Mouse (Mus musculus): Measurements from ENCODE around the gene Sh3d19.

Gene Sh3d19

GRCm38 (mm10) chr3:85970742-85971598 is at the start of gene Sh3d19:
TSS of gene Sh3d19 (plus strand) at chr3:85971109.
- peak; percentile 93 for ATAC-seq (ENCODE audit: insufficient number of reproducible peaks, low FRiP score, low TSS enrichment)

- no peak for ATAC-seq (ENCODE audit: insufficient number of reproducible peaks, low FRiP score, low TSS enrichment)
Measured at GRCm38 (mm10) chr3:85922331-85922730, 48.6 kb upstream of the Sh3d19 start.

- no peak for ATAC-seq (ENCODE audit: insufficient number of reproducible peaks, low FRiP score, low TSS enrichment)
Measured at GRCm38 (mm10) chr3:85923343-85923742, 47.6 kb upstream of the Sh3d19 start.

GRCm38 (mm10) chr3:85923954-85924945 is 46.7 kb upstream of the Sh3d19 start:
- ATAC-seq (ENCODE audit: insufficient number of reproducible peaks, low FRiP score, low TSS enrichment), result peak; percentile 81

GRCm38 (mm10) chr3:85927296-85927695 is 43.6 kb upstream of the Sh3d19 start:
- no peak for ATAC-seq (ENCODE audit: insufficient number of reproducible peaks, low FRiP score, low TSS enrichment)

- ATAC-seq (ENCODE audit: insufficient number of reproducible peaks, low FRiP score, low TSS enrichment), result no peak
Measured at GRCm38 (mm10) chr3:85928140-85928611, 42.7 kb upstream of the Sh3d19 start.

GRCm38 (mm10) chr3:85929711-85930110 is 41.2 kb upstream of the Sh3d19 start:
- no peak for ATAC-seq (ENCODE audit: insufficient number of reproducible peaks, low FRiP score, low TSS enrichment)

GRCm38 (mm10) chr3:85930671-85931255 is 40.1 kb upstream of the Sh3d19 start:
- no peak for ATAC-seq (ENCODE audit: insufficient number of reproducible peaks, low FRiP score, low TSS enrichment)

GRCm38 (mm10) chr3:85931859-85932258 is 39.0 kb upstream of the Sh3d19 start:
- no peak for ATAC-seq (ENCODE audit: insufficient number of reproducible peaks, low FRiP score, low TSS enrichment)

GRCm38 (mm10) chr3:85933586-85933985 is 37.3 kb upstream of the Sh3d19 start:
- ATAC-seq (ENCODE audit: insufficient number of reproducible peaks, low FRiP score, low TSS enrichment), result no peak

- ATAC-seq (ENCODE audit: insufficient number of reproducible peaks, low FRiP score, low TSS enrichment), result no peak
Measured at GRCm38 (mm10) chr3:85950914-85951313, 20.0 kb upstream of the Sh3d19 start.

- ATAC-seq (ENCODE audit: insufficient number of reproducible peaks, low FRiP score, low TSS enrichment), result no peak
Measured at GRCm38 (mm10) chr3:85952696-85953283, 18.1 kb upstream of the Sh3d19 start.

GRCm38 (mm10) chr3:85955269-85955668 is 15.6 kb upstream of the Sh3d19 start:
- ATAC-seq (ENCODE audit: insufficient number of reproducible peaks, low FRiP score, low TSS enrichment), result no peak

GRCm38 (mm10) chr3:85955704-85956103 is 15.2 kb upstream of the Sh3d19 start:
- no peak for ATAC-seq (ENCODE audit: insufficient number of reproducible peaks, low FRiP score, low TSS enrichment)

GRCm38 (mm10) chr3:85959669-85960068 is 11.2 kb upstream of the Sh3d19 start:
- ATAC-seq (ENCODE audit: insufficient number of reproducible peaks, low FRiP score, low TSS enrichment), result no peak

GRCm38 (mm10) chr3:85961134-85961533 is 9.8 kb upstream of the Sh3d19 start:
- ATAC-seq (ENCODE audit: insufficient number of reproducible peaks, low FRiP score, low TSS enrichment), result no peak

GRCm38 (mm10) chr3:85965479-85965878 is 5.4 kb upstream of the Sh3d19 start:
- no peak for ATAC-seq (ENCODE audit: insufficient number of reproducible peaks, low FRiP score, low TSS enrichment)

GRCm38 (mm10) chr3:85969040-85969439 is 1.9 kb upstream of the Sh3d19 start:
- ATAC-seq (ENCODE audit: insufficient number of reproducible peaks, low FRiP score, low TSS enrichment), result no peak

- ATAC-seq (ENCODE audit: insufficient number of reproducible peaks, low FRiP score, low TSS enrichment), result 0 out of 2 replicates have a peak, but pooled peaks have one; percentile 16
Measured at GRCm38 (mm10) chr3:85971599-85971975, 678 bp downstream of the Sh3d19 start.
